Mouse (Mus musculus) retina, embryonic 14.5 days (tissue): ENCODE results near the gene Adgrb2.
A peak's percentile ranks its signal among the peaks of the same experiment; 100 is the strongest.

Experiments used
- DNase-seq: peaks from one replicate; pipeline ENCODE4 v3.0.0-alpha.2; 2015; ENCODE audit warnings: low spot score

The Adgrb2 gene

GRCm38 (mm10) chr4:129984421-129985061 lies at the start of gene Adgrb2:
Adgrb2 (plus strand) TSS chr4:129984870.
- peak; percentile 60 for DNase-seq

- DNase-seq = no peak
Observed at GRCm38 (mm10) chr4:129951359-129951821, 33.3 kb upstream of the Adgrb2 start.

DNA sequence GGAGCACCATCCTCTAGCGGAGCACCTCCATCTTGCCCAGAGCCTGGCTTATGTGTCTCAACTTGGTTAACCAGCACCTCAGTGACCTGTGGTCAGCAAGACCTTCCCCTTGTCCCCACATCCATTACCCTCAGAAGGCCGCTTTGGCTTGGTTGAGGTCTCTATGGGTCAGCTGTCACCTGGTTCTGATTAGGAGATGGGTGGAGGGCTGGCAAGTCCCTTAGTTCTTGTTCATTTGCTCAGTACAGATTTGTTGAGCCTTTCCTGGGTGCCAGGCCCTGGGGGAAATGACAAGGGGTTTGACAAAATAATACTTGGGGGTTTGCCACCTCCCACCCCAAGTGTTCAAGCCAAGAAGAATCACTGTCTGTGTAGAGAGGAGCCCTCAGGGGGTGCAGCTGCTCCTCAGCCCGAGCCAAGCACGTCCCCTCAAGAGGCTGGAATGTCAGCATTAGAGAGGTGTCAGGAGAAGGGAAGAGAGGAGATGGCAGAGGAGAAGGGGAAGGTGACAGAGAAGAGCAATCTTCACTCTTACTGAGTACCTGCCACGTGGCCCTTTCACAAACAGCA lies 32.3 kb upstream of the Adgrb2 start:
- DNase-seq = no peak

DNA sequence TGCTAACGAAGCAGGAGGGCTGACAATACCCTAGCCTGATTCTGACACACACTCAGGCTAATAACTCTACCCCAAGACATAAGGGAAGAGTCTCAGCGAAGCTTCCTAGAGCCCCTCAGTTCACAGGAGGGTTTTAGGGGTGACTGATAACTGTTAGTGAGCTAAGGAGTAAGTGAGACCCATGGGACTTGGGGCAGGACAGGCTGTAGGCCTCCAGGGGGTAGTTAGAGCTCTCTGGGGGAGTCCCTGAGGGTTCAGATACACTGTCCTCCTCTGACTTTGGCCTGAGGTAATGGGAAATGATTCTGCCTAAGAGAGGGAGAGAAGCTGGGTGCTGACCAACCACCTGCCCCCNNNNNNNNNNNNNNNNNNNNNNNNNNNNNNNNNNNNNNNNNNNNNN lies 30.1 kb upstream of the Adgrb2 start:
- no peak for DNase-seq

GRCm38 (mm10) chr4:129960180-129960944 lies 24.3 kb upstream of the Adgrb2 start:
- peak; percentile 84 for DNase-seq

- DNase-seq = no peak
Observed at GRCm38 (mm10) chr4:129965294-129965693, 19.4 kb upstream of the Adgrb2 start.

DNA sequence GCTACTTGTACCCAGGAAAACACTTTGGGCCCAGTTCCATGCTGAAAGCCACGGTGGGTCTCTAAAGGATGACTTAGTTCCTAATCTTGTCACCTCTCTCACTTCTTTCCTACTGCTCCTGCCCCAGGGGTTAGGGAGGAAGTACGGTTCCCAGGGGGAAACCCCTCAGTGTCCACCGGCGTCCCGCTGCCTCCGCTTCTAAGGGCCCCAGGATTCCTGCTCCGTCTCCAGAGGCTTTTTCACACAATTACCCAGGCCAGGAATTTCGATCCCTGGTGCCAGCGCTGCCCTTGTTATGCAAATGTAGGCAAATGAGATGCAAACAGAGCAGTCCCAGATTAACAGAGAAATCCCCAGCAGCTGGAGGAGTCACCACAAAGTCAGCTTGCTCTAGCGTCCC lies 18.5 kb upstream of the Adgrb2 start:
- DNase-seq = no peak

- DNase-seq = peak; percentile 72
Observed at GRCm38 (mm10) chr4:129967024-129968014, 17.4 kb upstream of the Adgrb2 start.

- DNase-seq = no peak
Observed at GRCm38 (mm10) chr4:129970168-129970567, 14.5 kb upstream of the Adgrb2 start.

GRCm38 (mm10) chr4:129970861-129971260 lies 13.8 kb upstream of the Adgrb2 start:
- DNase-seq = no peak

DNA sequence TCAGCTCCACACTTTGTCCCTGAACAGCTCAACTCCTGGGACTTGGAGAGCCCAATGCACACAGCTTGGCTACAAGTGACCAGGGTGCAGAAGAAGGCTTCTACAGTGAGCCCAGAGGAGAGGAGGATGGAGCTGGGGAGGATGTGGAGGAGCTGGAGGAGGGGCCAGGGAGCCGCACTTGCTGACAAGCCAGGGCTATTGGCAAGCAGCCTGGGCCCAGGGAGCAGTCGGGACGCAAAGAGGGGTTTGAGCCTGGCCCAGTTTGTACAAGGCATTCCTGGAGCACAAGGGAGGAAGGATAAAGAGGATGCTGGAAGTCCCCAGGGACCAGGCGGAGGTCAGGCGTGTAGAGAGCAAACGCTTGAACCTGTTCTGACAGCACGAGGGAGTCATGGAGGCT lies 12.7 kb upstream of the Adgrb2 start:
- no peak for DNase-seq

- peak; percentile 54 for DNase-seq
Observed at GRCm38 (mm10) chr4:129974285-129974684, 10.4 kb upstream of the Adgrb2 start.

GRCm38 (mm10) chr4:129977256-129977655 lies 7.4 kb upstream of the Adgrb2 start:
- no peak for DNase-seq

DNA sequence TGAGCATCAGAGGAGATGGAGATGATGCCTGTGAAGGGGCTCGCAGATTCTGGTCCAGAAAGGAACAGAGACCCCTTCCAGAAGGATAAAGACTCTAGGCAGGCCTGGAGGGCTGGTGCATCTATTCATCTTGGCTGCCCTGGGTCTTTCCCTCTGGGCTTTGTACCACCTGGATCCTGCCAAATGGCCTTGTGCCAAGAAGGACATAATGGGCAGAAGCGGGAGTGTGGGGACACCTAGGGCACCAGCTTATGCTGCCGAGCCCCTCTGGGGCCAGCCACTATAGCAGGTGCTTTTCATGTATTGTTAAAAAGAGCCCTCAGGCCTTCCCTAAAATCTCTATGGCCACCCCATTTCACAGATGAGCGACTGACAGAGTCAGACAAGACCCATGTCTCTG lies 6.4 kb upstream of the Adgrb2 start:
- no peak for DNase-seq

DNA sequence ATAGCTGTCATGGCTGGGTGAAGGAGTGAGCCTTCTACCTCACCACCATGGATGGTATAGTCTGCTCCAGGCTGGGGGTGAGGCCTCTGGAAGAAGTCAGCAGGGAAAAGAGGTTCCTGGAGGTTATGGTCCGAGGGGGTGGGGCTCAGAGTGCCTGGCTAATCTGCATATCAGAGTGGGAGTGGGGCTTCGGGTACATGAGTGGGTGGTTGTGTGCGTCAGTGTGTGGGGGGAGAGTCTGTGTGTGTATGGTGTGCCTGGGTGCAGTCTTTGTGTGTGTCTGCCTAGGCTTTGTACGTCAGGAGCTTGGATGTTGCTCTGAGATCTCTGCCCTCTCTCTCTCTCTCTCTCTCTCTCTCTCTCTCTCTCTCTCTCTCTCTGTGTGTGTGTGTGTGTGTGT lies 5.7 kb upstream of the Adgrb2 start:
- DNase-seq = no peak

DNA sequence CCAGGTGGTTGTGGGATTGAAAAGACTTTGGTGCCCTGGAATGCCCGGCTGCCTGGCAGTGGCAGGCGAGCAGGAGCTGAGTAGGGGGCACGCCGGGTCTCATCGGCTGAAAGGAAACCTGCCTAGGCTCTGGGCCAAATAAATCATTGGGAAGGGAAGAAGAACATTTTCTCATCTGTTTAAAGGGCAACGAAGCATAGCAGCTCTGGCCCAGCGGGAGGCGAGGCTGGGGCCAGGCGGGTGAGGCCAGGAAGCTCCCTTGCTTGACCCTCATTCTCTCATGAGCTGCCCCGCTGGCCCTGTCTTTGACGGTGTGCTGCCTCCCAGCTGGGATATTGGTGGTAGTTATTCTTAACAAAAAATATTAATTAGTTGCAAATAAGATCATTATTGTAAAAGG lies 3.0 kb upstream of the Adgrb2 start:
- no peak for DNase-seq

- DNase-seq = no peak
Observed at GRCm38 (mm10) chr4:129983046-129983445, 1.6 kb upstream of the Adgrb2 start.

DNA sequence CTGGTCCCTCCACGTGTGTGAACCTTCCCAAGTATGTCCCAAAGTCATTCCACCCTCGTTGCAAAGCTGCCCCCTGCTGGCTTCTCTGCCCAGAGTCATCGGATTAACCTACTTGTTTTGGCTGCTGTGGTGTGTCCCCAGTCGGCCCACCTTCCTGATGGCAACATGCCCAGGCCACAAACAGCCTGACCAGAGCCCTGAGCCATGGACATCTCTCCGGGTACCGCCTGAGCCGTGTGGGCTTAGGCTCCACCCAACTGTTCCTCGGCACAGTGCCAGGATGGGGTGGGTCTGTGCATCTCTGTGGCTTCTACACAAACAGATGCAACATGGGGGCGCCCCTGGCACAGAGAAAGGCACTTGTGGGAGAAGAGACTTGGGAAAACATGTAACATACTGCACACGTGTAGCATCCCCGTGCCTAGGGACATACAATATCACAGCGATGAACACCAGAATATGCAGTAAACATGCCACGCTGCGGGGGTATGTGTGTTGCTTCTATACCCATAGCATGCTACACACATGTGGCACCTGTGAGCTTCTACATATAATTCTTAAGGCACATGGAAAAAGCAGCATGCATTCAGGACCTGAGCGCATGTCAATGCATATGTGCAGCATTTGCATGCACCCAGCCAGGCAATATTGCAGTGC lies 778 bp upstream of the Adgrb2 start:
- peak; percentile 75 for DNase-seq

DNA sequence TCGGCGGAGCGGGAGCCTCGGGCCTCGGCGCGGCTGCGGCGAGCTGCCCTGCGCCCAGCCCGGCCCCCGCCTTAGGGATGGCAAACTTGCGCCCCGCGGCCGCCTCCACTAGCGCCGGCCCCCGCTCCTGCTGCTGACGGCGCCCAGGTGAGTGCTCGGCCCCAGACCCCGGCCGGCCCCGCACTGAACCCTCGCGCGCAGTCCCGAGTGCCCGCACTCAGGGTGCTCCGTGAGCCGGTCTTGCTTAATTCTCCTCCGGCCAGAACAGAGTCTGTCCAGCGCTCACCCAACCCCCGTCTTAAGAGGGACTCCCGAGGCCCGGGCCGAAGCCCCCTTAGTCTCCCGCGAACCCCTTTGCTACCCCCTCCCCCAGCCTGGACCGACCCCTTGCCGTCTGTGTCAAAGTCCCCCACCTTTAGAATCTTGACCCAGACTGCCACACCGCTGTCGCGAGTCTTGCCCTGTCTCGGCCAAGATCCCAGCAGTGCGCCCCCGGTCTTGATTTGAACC lies 546 bp downstream of the Adgrb2 start:
- DNase-seq = no peak

DNA sequence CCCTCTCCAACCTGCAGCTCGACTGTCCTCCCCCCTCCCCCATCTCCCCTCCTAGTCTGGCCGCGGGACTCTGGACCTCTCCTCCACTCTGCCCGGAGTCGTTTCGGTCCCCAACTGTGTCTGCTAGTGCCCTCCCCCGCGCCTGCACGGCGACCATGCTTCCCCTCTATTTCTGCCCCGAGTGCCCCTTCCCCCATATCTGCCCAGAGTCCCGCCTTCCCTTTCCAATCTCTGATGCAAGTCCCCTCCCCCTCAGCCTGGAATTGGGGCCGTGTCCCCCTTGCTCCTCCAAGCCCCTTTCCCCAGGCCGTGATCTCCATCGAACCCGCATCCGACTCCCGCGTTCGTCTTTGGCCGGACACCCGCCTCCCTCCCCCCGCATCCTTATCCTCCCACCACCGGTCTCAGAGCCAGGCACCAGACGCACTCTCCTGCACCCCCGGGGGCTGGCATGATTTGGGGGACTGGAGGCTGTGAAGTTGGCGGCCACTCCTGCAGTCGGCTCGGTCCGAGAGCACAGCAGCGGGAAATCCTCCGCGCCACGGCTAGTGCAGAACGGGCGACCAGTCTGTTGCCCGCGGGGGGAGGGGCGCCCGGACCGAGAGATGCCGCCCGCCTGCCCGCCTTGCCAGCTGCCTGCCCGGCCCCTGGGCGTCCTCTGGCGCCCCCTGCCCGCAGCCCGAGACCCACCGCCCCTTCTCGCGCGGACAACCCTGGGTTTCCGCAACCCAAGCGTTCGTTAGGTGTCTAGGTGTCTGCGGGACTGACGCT lies 1.2 kb downstream of the Adgrb2 start:
- peak; percentile 88 for DNase-seq
